Mouse (Mus musculus) retina, adult 2 months (tissue): Measurements from ENCODE around the gene Arsb.

Experiments
- DNase-seq: peaks from one replicate; pipeline ENCODE4 v3.0.0-alpha.2; 2012; ENCODE audit warnings: low read depth, low spot score

Arsb gene

DNA sequence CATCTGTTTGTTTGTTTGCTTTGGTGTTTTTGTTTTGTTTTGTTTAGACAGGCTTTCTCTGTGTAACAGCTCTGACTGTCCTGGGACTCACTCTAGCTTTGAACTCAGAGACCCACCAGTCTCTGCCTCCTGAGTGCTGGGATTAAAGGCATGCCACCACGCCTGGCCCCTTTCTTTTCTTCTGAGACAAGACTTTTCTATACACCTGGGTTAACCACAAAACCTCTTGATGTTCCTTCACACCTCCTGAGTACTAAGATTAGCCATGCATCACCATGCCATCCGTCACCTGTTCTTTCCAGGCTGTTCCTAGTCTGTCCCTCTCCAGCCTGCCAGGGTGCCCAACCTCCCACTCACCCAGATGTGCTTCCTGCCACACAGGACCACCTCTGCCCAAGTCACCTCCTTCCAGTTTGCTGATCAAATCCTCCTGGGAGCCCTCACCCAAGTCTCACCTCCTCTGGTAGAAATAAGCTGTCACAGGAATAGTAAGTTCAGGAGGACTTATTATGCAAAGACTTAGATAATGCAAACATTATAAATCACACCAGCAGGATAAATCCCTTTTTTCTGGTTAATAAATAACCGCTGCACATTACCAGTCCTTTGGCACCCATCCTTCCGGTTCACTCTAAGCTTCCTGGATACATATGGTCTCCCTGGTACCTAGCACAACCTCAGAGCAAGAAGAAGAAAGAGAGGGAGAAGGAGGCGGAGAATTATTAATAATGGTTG is 150.6 kb downstream of the Arsb start:
- no peak for DNase-seq

- DNase-seq: no peak
Measured at GRCm38 (mm10) chr13:93922566-93922910, 151.1 kb downstream of the Arsb start.

DNA sequence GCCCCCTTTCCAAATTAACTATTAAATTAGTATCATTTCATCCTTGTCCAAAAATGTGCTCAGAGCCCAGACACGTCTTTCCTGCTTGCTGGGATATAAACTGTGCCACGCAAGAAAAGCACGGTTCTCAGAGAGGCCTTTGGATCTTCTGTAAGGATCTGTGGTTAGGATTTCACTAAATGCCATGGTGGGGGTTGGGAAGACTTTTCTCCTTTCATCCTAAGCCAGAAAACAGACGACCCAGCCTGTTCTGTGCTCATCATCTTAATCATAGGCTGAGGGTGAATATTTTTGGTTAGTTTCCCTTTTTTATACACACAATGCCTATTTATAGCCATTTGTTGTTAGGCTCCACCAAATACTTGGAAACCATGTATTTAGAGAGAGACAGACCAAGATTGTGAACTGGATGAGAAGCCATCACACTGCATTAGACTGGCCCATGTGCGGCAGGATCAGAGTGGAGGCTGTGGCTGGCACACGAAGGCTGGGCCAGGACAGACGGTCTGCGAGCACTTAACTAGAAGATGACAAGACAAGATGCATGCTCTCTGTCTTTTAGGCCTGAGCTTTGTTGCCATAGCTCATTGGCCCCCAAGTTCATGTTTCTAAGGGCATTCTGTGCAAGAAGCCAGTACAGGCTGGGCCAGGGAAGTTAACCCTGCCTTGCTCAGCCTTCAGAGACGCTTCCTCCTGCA is 153.5 kb downstream of the Arsb start:
- no peak for DNase-seq

DNA sequence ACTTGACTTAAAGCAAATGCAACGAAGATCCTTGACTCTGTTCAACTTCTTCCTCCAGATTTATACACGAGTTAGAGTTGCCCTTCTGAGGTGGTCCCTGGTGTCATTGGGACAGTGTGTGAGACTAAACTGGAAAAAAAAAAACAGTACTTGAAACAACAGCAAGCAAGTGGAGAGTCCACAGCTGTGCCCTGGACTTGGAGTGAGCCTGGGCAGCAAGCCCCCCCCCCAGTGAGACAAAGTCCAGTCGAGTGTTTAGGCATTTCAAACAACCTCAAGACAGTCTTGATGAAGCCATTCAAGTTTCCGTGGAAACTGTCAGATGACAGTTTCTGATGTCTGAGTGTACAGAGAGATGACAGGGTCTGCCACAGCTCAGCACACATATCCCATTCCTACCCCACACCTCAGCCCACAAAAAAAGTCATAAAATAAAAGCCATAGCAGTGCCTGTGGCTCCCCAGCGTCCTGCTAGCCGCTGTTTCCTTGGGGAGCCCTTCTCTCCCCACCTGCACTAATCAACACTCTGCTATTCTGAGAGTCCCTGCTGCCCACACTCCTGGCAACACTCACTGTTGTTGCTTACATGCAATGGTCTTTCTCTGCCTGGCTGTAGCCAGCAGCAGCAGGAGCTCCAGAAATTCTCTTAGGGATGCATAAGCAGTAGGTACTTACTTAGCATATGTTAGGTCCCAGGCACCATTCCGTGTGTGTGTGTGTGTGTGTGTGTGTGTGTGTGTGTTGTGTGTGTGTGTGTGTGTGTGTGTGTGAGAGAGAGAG is 159.3 kb downstream of the Arsb start:
- DNase-seq: no peak

- DNase-seq: no peak
Measured at GRCm38 (mm10) chr13:93936455-93936854, 165.0 kb downstream of the Arsb start.

DNA sequence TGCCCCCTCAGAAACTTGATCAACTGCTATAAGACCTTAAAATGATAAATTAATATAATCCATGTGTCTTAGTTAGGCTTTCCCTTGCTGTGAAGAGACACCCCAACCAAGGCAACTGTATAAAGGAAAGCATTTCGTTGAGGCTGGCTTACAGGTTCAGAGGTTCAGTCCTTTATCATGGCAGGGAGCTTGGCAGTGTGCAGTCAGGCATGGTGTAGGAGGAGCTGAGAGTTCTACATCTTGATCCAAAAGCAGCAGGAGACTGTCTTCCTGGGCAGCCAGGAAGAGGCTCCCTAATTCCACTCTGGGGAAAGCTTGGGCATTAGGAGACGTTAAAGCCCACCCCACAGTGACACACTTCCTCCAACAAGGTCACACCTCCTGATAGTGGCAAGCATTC is 166.7 kb downstream of the Arsb start:
- DNase-seq: no peak

- DNase-seq: no peak
Measured at GRCm38 (mm10) chr13:93939363-93940127, 168.1 kb downstream of the Arsb start.

DNA sequence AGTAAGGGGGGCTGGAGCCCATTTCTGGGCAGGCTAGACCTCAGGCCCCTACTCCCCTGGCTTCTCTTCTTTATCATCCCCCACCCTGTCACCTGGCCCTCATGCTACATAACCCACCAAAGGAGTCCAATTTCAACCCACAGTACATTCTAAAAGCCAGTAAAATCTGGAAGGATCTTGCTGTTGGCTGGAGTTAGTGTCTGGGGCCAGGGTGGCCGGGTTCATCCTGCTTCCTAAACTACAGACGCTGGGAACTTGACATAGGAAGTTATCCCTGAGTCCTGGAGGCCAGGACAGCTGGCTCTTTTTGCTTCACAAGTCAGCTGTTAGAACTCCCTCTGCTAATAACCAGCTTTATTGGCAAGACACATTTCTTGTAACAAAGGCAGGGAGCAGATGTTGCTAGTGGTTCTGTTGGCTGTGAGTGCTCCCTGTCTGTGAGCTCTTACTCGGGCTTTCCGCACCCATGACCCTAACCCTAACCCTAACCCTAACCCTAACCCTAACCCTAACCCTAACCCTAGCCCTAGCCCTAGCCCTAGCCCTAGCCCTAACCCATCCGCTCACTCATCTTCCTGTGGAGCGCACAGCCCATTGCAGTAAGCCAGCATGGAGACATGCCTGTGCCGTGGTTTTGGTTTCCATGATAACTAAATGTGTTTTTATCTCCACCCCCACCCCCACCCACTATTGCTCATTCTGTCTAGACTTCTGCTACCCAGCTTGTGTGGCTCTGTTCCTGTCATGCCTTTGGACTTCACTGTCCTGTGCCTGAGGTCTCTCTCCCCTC is 169.5 kb downstream of the Arsb start:
- no peak for DNase-seq

GRCm38 (mm10) chr13:93950996-93951395 is 179.6 kb downstream of the Arsb start:
- DNase-seq: no peak

GRCm38 (mm10) chr13:93951555-93951954 is 180.1 kb downstream of the Arsb start:
- no peak for DNase-seq

GRCm38 (mm10) chr13:93952466-93952865 is 181.0 kb downstream of the Arsb start:
- DNase-seq: no peak

GRCm38 (mm10) chr13:93957907-93958306 is 186.5 kb downstream of the Arsb start:
- DNase-seq: no peak

- no peak for DNase-seq
Measured at GRCm38 (mm10) chr13:93966271-93966670, 194.8 kb downstream of the Arsb start.

DNA sequence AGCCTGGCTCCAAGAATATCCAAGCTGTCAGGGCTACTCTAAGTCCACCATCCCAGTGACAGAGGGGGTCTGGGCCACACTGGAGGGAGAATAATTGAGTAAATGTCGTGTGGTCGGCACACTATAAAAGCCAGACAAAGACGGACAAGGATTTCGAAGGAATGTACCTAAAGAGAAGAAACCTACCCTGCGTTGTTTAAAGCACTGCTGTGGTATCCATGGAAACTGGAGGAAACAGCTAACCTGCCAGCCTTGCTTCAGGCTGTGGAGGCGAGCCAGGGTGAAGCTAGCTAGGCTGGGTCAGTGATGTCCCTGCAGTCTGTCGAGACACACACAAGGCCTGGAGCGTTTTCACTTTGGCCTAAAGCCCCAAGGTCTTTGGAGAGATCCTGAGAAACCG is 195.7 kb downstream of the Arsb start:
- DNase-seq: no peak

DNA sequence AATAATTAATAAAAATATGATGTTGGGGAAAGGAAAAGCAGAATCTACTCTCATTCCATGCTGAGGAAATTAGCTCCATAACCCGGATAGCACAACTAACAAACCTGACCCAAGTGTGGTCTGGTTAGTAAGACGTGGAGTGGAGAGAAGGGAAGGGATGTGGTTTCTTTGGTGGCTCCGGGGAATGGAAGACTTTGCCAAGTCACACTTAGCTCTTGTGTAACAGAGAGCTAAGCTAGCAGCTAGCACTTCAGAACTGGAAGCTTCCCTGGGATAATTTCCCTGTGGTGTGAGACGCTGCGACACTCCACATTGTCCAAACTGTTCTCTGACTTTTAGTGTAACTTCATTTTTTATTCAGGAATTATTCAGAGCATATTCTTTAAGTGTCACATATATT is 198.7 kb downstream of the Arsb start:
- no peak for DNase-seq

DNA sequence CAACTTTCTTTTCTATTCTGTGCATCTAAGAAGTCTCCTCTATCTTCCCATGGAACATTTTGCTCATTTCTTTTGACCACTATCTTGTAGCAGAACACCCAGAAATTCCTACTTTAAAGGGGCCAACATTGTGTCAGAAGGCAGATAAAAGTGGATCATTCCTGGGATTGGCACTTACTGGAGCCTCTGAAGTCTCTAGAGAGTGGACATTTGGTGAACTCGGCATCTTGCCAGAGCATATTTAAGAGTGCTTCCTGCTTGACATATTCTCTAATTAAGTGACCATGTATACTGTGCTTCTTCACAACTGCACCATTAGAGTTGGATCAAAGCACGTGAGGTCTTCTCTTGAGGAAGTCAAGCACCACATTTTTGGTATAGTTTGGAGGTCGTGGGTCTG is 201.0 kb downstream of the Arsb start:
- no peak for DNase-seq

DNA sequence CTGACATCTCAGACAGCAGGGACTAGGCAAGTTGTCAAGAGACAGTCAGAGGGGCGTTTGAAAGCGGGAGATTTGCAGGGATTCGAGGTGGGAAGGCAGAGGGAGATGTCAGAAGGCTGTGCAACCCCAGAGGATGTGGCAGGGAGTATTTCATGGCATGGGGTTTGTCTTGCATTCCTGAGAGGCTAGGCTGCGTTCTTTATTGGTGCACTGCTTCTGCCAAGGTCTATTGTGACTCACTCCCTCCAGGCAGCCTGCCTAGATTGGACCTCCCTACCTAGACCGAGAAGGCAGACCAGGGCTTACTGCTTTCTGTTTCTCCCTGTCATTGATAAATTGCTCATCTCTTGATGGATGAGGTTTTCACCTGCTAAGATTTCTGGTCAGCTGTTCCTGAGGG is 204.2 kb downstream of the Arsb start:
- no peak for DNase-seq

DNA sequence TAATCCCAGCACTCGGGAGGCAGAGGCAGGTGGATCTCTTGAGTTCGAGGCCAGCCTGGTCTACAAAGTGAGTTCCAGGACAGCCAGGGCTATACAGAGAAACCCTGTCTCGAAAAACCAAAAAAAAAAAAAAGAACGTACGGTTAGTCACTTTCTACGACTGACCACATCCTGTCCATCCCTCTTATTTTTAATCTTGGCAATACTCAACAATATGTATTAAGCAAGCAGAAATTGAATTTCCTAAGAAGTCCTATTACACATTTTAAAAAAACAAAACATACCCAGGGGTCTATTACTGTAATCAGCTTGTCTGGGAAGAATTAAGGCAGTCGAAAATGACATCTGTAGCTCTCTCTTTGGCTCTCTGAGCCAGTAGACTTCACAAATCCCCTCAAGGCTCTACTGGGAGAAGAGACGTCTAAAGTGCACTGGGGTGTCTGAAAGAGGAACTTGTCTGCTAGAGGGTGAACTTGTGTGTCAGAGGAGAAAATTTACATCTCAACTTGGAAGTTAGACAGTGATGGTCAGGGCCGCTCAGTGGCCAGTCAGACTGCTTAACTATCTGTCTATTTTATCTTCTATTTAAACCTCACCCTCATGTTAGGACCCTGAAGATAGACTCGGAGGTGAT is 205.6 kb downstream of the Arsb start:
- DNase-seq: no peak

DNA sequence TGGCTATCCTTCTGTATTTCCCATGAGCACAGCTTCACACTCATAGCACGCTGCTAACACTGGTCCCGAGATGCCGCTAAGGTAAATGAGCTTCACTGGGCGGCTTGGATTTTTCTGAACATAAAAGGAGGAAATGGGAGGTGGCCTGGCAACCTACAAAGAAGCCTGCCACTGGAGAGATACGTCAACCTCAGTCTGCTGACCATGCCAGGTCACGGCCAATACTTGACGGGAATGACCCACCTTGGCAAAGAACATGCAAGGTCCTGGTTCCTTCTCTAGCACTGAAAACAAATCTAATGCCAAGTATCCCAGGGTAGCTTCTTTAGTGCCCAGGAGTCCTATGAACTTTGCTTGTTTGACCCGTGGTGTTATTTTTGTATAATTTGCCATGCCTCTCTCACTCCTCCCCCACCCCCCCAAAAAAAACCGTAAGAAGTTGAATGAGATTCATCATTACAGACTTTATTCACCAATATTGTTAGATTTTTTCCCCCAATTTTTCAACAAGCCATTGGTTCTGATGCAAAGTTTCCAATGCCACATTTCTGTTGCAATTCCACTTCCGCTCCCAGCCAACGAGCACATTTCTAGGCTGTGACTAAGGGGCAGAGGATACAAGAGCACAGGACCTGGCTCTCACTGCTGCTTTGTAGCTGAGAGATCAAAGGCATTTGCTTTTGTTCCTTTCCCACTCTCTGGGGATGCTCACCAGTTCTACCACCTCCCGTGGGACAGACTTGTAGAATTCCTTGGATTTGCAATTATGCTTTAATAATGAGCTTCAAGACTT is 207.5 kb downstream of the Arsb start:
- DNase-seq: no peak

DNA sequence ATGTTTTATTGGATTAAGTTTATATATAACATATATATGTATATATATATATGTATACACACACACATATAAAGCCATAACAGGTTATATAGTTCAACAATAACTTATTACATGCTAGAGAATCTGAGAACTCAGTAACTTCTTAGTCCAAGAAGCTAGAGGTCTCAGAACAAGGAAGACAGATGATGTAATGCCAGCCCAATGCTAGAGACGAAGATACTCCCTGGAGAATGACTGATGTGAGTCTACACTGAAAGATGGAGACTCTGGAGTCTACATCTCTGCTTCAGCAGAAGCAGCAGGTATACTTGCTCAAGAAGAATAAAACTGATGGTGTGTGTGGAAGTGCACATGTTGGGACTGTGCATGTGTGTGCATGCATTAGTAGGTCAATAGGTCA is 208.3 kb downstream of the Arsb start:
- DNase-seq: no peak
